27 mouse cellular contexts compared by ENCODE assay signal in genomic region chr7:99206364-99206763, GRCm38 (mm10). TPM values are rescaled to one million over a fixed set of nuclear protein-coding genes. Genes with fewer than 3 reads are reported as not detected.
"Had no signal": no experiment of that assay in that cellular context is flagged by ENCODE, and none has a peak within 500 bp of the region (broad histone marks: within the 10 kb centered on the region; RNA-seq: fewer than 3 reads in every experiment).

No protein-coding gene starts in this region.

- H3K4me3 ChIP-seq: layer of hippocampus, adult 2 months; limb, embryonic 12.5 days; limb, embryonic 15.5 days; midbrain, embryonic 12.5 days; midbrain, embryonic 15.5 days; neural tube, embryonic 12.5 days; neural tube, embryonic 15.5 days had no signal

- H3K4me1 ChIP-seq: limb, embryonic 12.5 days; limb, embryonic 15.5 days; midbrain, embryonic 12.5 days; midbrain, embryonic 15.5 days; neural tube, embryonic 12.5 days; neural tube, embryonic 15.5 days had no signal

- H3K27ac ChIP-seq: hindbrain, embryonic 14.5 days; hindbrain, postnatal 0 days; kidney, postnatal 0 days; layer of hippocampus, adult 2 months; limb, embryonic 12.5 days; limb, embryonic 15.5 days; macrophage; midbrain, embryonic 12.5 days; midbrain, embryonic 15.5 days; neural tube, embryonic 12.5 days; neural tube, embryonic 15.5 days had no signal

- H3K9me3 ChIP-seq: limb, embryonic 12.5 days; limb, embryonic 15.5 days; midbrain, embryonic 12.5 days; midbrain, embryonic 15.5 days; neural tube, embryonic 12.5 days; neural tube, embryonic 15.5 days had no signal

- H3K36me3 ChIP-seq: limb, embryonic 12.5 days; limb, embryonic 15.5 days; midbrain, embryonic 12.5 days; midbrain, embryonic 15.5 days; neural tube, embryonic 12.5 days; neural tube, embryonic 15.5 days had no signal

- H3K4me2 ChIP-seq: hindbrain, embryonic 14.5 days; limb, embryonic 12.5 days; limb, embryonic 15.5 days; lung, embryonic 14.5 days; midbrain, embryonic 12.5 days; midbrain, embryonic 15.5 days; neural tube, embryonic 12.5 days; neural tube, embryonic 15.5 days had no signal

- ATAC-seq: hindbrain, postnatal 0 days; inflammation-experienced regulatory T-cells, adult 6 months; lung, postnatal 0 days; midbrain, embryonic 15.5 days had no signal

- DNase-seq: kidney, adult 18-20 months; kidney, postnatal 25 days; layer of hippocampus, postnatal 36 days; left cerebral cortex, postnatal 4 days; lung, embryonic 14.5 days; right cerebral cortex, postnatal 14 days; right cerebral cortex, postnatal 4 days; spleen, adult 18-20 months; thymus, adult 2 months; thymus, postnatal 14 days; thymus, postnatal 4 days had no signal

- H3K9ac ChIP-seq: hindbrain, embryonic 14.5 days; limb, embryonic 12.5 days; limb, embryonic 15.5 days; lung, embryonic 14.5 days; midbrain, embryonic 12.5 days; midbrain, embryonic 15.5 days; neural tube, embryonic 12.5 days; neural tube, embryonic 15.5 days had no signal

- H3K27me3 ChIP-seq: limb, embryonic 12.5 days; limb, embryonic 15.5 days; midbrain, embryonic 12.5 days; midbrain, embryonic 15.5 days; neural tube, embryonic 12.5 days; neural tube, embryonic 15.5 days had no signal

RNA-seq across cellular contexts. Expression of gene Mogat2, which starts 32.1 kb away (rescaled TPM):
- total RNA-seq: layer of hippocampus, adult 2 months; layer of hippocampus, postnatal 10 days; layer of hippocampus, postnatal 36 days; left cerebral cortex, adult 8-10 months; left cerebral cortex, postnatal 14 days had no signal
- polyA plus RNA-seq: inflammation-experienced regulatory T-cells, adult 6 months had no signal
